Mouse (Mus musculus) testis, adult 2 months (tissue): ENCODE results near the gene Zfp341. TPM values are rescaled to one million over a fixed set of nuclear protein-coding genes. Genes with fewer than 3 reads are reported as not detected.

Experiments
- H3K27ac ChIP-seq: fragments of 200-500 bp; 2 replicates; pipeline ENCODE4 v1.5.1; 2012; ENCODE audit warnings: low read depth, low read length; ENCODE audit not compliant: control insufficient read depth, insufficient read depth
- H3K27me3 ChIP-seq: fragments of 200-500 bp; 2 replicates; pipeline ENCODE4 v1.6.1; 2012; ENCODE audit warnings: mild to moderate bottlenecking, low read length, moderate library complexity; ENCODE audit not compliant: control insufficient read depth, insufficient read depth
- H3K36me3 ChIP-seq: fragments of 200-500 bp; 2 replicates; pipeline ENCODE4 v1.6.1; 2012; ENCODE audit warnings: mild to moderate bottlenecking, low read length; ENCODE audit not compliant: control insufficient read depth, insufficient read depth
- H3K4me1 ChIP-seq: fragments of 200-500 bp; 2 replicates; pipeline ENCODE4 v1.6.1; 2012; ENCODE audit warnings: low read length; ENCODE audit not compliant: control insufficient read depth, insufficient read depth
- H3K4me3 ChIP-seq: fragments of 200-500 bp; 2 replicates; pipeline ENCODE4 v1.5.1; 2012; ENCODE audit warnings: low read depth, mild to moderate bottlenecking, low read length, moderate library complexity, mixed read lengths; ENCODE audit not compliant: control insufficient read depth
- CTCF ChIP-seq: fragments of 200-500 bp; IDR thresholded peaks from 2 replicates; pipeline ENCODE4 v1.5.1; 2012; ENCODE audit warnings: low read depth, mild to moderate bottlenecking, inconsistent platforms, low read length, moderate library complexity; ENCODE audit not compliant: control insufficient read depth, insufficient read depth, insufficient replicate concordance
- POLR2A ChIP-seq: fragments of 200-500 bp; IDR thresholded peaks from 2 replicates; pipeline ENCODE4 v1.6.1; 2012; ENCODE audit warnings: low read depth, mild to moderate bottlenecking, inconsistent platforms, low read length, moderate library complexity; ENCODE audit not compliant: control insufficient read depth
- polyA plus RNA-seq: library from polyadenylated mRNA; depleted of rRNA; stranded (reverse); fragments of >200 nt; gene quantifications from 2 replicates; pipeline ENCODE4 v1.2.3, GENCODE M21; 2012; rRNA removed

Zfp341 gene
- polyA plus RNA-seq, 1 experiment = 1.1 TPM

- Histone ChIP-seq H3K36me3 (peaks cover 4% of the 10 kb centered on the region; the same call in 1 of the 2 replicates), H3K4me3 (no peak overlapping the region), H3K4me1 (no peaks in the 10 kb centered on the region), H3K27me3 (no peaks in the 10 kb centered on the region), H3K27ac (no peak overlapping the region)
- TF ChIP-seq CTCF (no peak), POLR2A (no peak)
Measured at GRCm38 (mm10) chr2:154690959-154691358, 77.9 kb downstream of the Zfp341 start.

GRCm38 (mm10) chr2:154693186-154693940 is 80.3 kb downstream of the Zfp341 start:
- Histone ChIP-seq H3K4me1 (no peaks in the 10 kb centered on the region), H3K4me3 (no peak overlapping the region), H3K36me3 (peaks cover 4% of the 10 kb centered on the region; the same call in 1 of the 2 replicates), H3K27me3 (no peaks in the 10 kb centered on the region), H3K27ac (no peak overlapping the region)
- no peak for TF ChIP-seq POLR2A
- no peak for TF ChIP-seq CTCF

- H3K27me3 ChIP-seq = no peaks in the 10 kb centered on the region
- no peaks in the 10 kb centered on the region for H3K4me1 ChIP-seq
- H3K27ac ChIP-seq = no peak overlapping the region
- no peak overlapping the region for H3K4me3 ChIP-seq
- peaks cover 4% of the 10 kb centered on the region; the same call in 1 of the 2 replicates for H3K36me3 ChIP-seq
- no peak for TF ChIP-seq POLR2A
- TF ChIP-seq CTCF = no peak
Measured at GRCm38 (mm10) chr2:154693941-154694256, 80.8 kb downstream of the Zfp341 start.

- no peak overlapping the region for H3K4me3 ChIP-seq
- no peaks in the 10 kb centered on the region for H3K4me1 ChIP-seq
- H3K27me3 ChIP-seq = no peaks in the 10 kb centered on the region
- H3K27ac ChIP-seq = no peak overlapping the region
- TF ChIP-seq POLR2A (no peak), CTCF (no peak)
- peaks cover 4% of the 10 kb centered on the region; the same call in 1 of the 2 replicates for H3K36me3 ChIP-seq
Measured at GRCm38 (mm10) chr2:154695690-154696089, 82.6 kb downstream of the Zfp341 start.

Other genes with a start within 250 kb of the Zfp341 start
- gene Cdk5rap1, start 240.3 kb upstream of the Zfp341 start, polyA plus RNA-seq = 3.1 and 5.0 TPM in 2 replicates
- 5.7 and 7.2 TPM in 2 replicates for gene Snta1, start 205.2 kb upstream of the Zfp341 start, polyA plus RNA-seq
- gene Cbfa2t2, start 176.8 kb upstream of the Zfp341 start, polyA plus RNA-seq = 10.2 and 12.6 TPM in 2 replicates
- gene 1700003F12Rik, start 66.2 kb upstream of the Zfp341 start, polyA plus RNA-seq = 828 and 1,092 TPM in 2 replicates
- 39.7 and 44.2 TPM in 2 replicates for gene Actl10, start 61.5 kb upstream of the Zfp341 start, polyA plus RNA-seq
- 62.9 and 65.1 TPM in 2 replicates for gene Necab3, start 54.4 kb upstream of the Zfp341 start, polyA plus RNA-seq
- gene E2f1, start 43.4 kb upstream of the Zfp341 start, polyA plus RNA-seq = 4.5 and 5.9 TPM in 2 replicates
- gene Pxmp4, start 9.6 kb upstream of the Zfp341 start, polyA plus RNA-seq = 3.3 TPM in 2 replicates
- 83.8 and 97.1 TPM in 2 replicates for gene 4930519P11Rik, start 140 bp downstream of the Zfp341 start, polyA plus RNA-seq
- 133 and 135 TPM in 2 replicates for gene Chmp4b, start 38.4 kb downstream of the Zfp341 start, polyA plus RNA-seq
- not detected in 2 replicates for gene Gm14214, start 156.7 kb downstream of the Zfp341 start, polyA plus RNA-seq
- gene Raly, start 177.8 kb downstream of the Zfp341 start, polyA plus RNA-seq = 62.8 and 64.0 TPM in 2 replicates
- gene a, start 178.1 kb downstream of the Zfp341 start, polyA plus RNA-seq = 1.4 and 2.9 TPM in 2 replicates